ENCODE assay signal across 38 mouse cellular contexts in the genomic region with DNA sequence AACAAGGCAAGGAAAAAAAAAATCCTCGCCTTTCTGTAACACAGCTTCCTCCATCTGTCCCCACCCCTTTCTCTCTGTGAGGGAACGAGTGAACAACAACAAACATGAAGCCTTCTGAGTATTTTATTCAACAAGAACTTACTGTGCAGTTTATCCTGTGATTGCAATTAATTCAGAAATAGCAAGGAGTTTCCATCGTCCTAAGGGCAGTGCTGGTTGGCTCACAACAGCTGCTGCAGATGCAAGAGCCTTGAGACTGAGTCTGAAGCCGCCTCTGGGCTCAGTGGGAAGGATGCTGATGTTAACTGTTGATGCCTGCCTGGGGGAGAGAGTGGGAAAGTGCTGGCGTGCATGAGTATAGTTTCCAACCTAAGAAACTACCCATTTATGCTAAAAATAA. TPM values are rescaled to one million over a fixed set of nuclear protein-coding genes. Genes with fewer than 3 reads are reported as not detected.
DNase-seq lines count a peak whose midpoint lies in the region; ATAC-seq and TF ChIP-seq lines count a peak whose summit lies in the region.
"Had no signal": no experiment of that assay in that cellular context is flagged by ENCODE, and none has a peak within 500 bp of the region (broad histone marks: within the 10 kb centered on the region; RNA-seq: fewer than 3 reads in every experiment).

No protein-coding gene starts in this region.

- no peaks in the 10 kb centered on the region for H3K79me2 ChIP-seq in heart, adult 2 months (replicated peaks; ENCODE audit: control insufficient read depth, insufficient read depth, low read length)

- no peak for TF ChIP-seq EP300 in heart, adult 2 months (IDR thresholded peaks at IDR 0.05; ENCODE audit: insufficient read depth, low read depth, low read length)

- TF ChIP-seq POLR2A in heart, adult 2 months (IDR thresholded peaks at IDR 0.05; ENCODE audit: insufficient read depth, low read depth, low read length) = no peak

- ATAC-seq in forebrain, embryonic 15.5 days (replicated peaks) = peak; percentile 30; the same call in 1 of the 2 replicates
- no peak for ATAC-seq in forebrain, embryonic 13.5 days
- ATAC-seq in heart, embryonic 11.5 days (replicated peaks; ENCODE audit: insufficient number of reproducible peaks, low FRiP score, low TSS enrichment) = no peak
- no peak for ATAC-seq in midbrain, embryonic 14.5 days (ENCODE audit: low FRiP score, low TSS enrichment)
- ATAC-seq in midbrain, embryonic 13.5 days = no peak
- ATAC-seq: liver, embryonic 12.5 days; liver, postnatal 0 days had no signal

- H3K4me2 ChIP-seq in forebrain, embryonic 15.5 days (replicated peaks) = no peak overlapping the region
- no peak overlapping the region for H3K4me2 ChIP-seq in forebrain, embryonic 13.5 days
- H3K4me2 ChIP-seq in heart, embryonic 11.5 days = no peak overlapping the region
- H3K4me2 ChIP-seq in midbrain, embryonic 14.5 days (ENCODE audit: low read length) = no peak overlapping the region
- H3K4me2 ChIP-seq in midbrain, embryonic 13.5 days (replicated peaks) = no peak overlapping the region
- H3K4me2 ChIP-seq: embryonic facial prominence, embryonic 13.5 days; liver, embryonic 12.5 days had no signal

- H3K4me1 ChIP-seq in forebrain, embryonic 15.5 days = peaks cover 20% of the 10 kb centered on the region
- H3K4me1 ChIP-seq in forebrain, embryonic 13.5 days = peaks cover 15% of the 10 kb centered on the region
- H3K4me1 ChIP-seq in heart, adult 2 months (ENCODE audit: control insufficient read depth, insufficient read depth, low read length) = peaks cover 15% of the 10 kb centered on the region
- H3K4me1 ChIP-seq in heart, embryonic 11.5 days (ENCODE audit: control insufficient read depth, insufficient read depth, low read length) = peaks cover 2% of the 10 kb centered on the region; the same call in 1 of the 2 replicates
- peaks cover 12% of the 10 kb centered on the region for H3K4me1 ChIP-seq in midbrain, embryonic 14.5 days (ENCODE audit: control insufficient read depth, insufficient read depth, low read length)
- peaks cover 15% of the 10 kb centered on the region for H3K4me1 ChIP-seq in midbrain, embryonic 13.5 days (replicated peaks)
- H3K4me1 ChIP-seq: liver, embryonic 12.5 days had no signal

- peak overlapping the region; percentile 73 for H3K27ac ChIP-seq in forebrain, embryonic 15.5 days (replicated peaks)
- no peak overlapping the region for H3K27ac ChIP-seq in forebrain, embryonic 13.5 days
- H3K27ac ChIP-seq in heart, adult 2 months = peak overlapping the region; percentile 40
- H3K27ac ChIP-seq in heart, embryonic 11.5 days (ENCODE audit: low read depth, low read length) = no peak overlapping the region
- peak overlapping the region; percentile 76 for H3K27ac ChIP-seq in layer of hippocampus, adult 2 months
- H3K27ac ChIP-seq in midbrain, embryonic 14.5 days (replicated peaks; ENCODE audit: low read depth, low read length) = no peak overlapping the region
- no peak overlapping the region for H3K27ac ChIP-seq in midbrain, embryonic 13.5 days
- H3K27ac ChIP-seq: embryonic facial prominence, embryonic 13.5 days; hindbrain, embryonic 10.5 days; liver, embryonic 12.5 days; macrophage had no signal

- H3K27me3 ChIP-seq in forebrain, embryonic 15.5 days = no peaks in the 10 kb centered on the region
- H3K27me3 ChIP-seq in forebrain, embryonic 13.5 days = no peaks in the 10 kb centered on the region
- no peaks in the 10 kb centered on the region for H3K27me3 ChIP-seq in heart, adult 2 months (ENCODE audit: control insufficient read depth, insufficient read depth, low read length)
- no peaks in the 10 kb centered on the region for H3K27me3 ChIP-seq in heart, embryonic 11.5 days (ENCODE audit: control insufficient read depth, insufficient read depth, low read length)
- H3K27me3 ChIP-seq in midbrain, embryonic 14.5 days (ENCODE audit: control insufficient read depth, insufficient read depth, low read length) = no peaks in the 10 kb centered on the region
- H3K27me3 ChIP-seq in midbrain, embryonic 13.5 days = no peaks in the 10 kb centered on the region
- H3K27me3 ChIP-seq: embryonic facial prominence, embryonic 13.5 days; liver, embryonic 12.5 days had no signal

- intact Hi-C loops in heart, adult 2 months (cut with DNase I) = no loop called here

- 66% methylated on average over 5 of the region's 5 CpGs for WGBS in forebrain, embryonic 15.5 days
- 68% methylated on average over 5 of the region's 5 CpGs for WGBS in forebrain, embryonic 13.5 days
- 32% methylated on average over 5 of the region's 5 CpGs for WGBS in heart, adult 2 months
- 54% methylated on average over 5 of the region's 5 CpGs for WGBS in heart, embryonic 11.5 days (ENCODE audit: insufficient replicate concordance)
- 68% methylated on average over 5 of the region's 5 CpGs for WGBS in midbrain, embryonic 14.5 days
- 61% methylated on average over 5 of the region's 5 CpGs for WGBS in midbrain, embryonic 13.5 days

- no peak overlapping the region for H3K9ac ChIP-seq in forebrain, embryonic 15.5 days (replicated peaks)
- no peak overlapping the region for H3K9ac ChIP-seq in forebrain, embryonic 13.5 days
- H3K9ac ChIP-seq in heart, adult 2 months (ENCODE audit: low read depth, low read length) = no peak overlapping the region
- H3K9ac ChIP-seq in heart, embryonic 11.5 days (ENCODE audit: low read depth, low read length) = no peak overlapping the region
- H3K9ac ChIP-seq in midbrain, embryonic 14.5 days (replicated peaks; ENCODE audit: low read length) = no peak overlapping the region
- H3K9ac ChIP-seq in midbrain, embryonic 13.5 days (replicated peaks) = no peak overlapping the region
- H3K9ac ChIP-seq: embryonic facial prominence, embryonic 13.5 days; liver, embryonic 12.5 days; liver, postnatal 0 days had no signal

- DNase-seq in heart, adult 2 months = no peak
- DNase-seq in layer of hippocampus, adult 2 months (ENCODE audit: low spot score in 2 of 2) = peak in 1 of 2 experiments; percentile 45
- no peak for DNase-seq in layer of hippocampus, adult 11-12 months (ENCODE audit: low spot score)
- DNase-seq in midbrain, embryonic 14.5 days = peak; percentile 37
- DNase-seq: adrenal gland, postnatal 14 days; cerebellum, adult 18-20 months; cerebellum, postnatal 10 days; heart, postnatal 14 days; kidney, adult 18-20 months; kidney, postnatal 4 days; left cerebral cortex, postnatal 4 days; liver, postnatal 0 days; lung, postnatal 10 days; thymus, adult 2 months; thymus, postnatal 36 days had no signal

- H3K4me3 ChIP-seq in forebrain, embryonic 15.5 days = no peak overlapping the region
- H3K4me3 ChIP-seq in forebrain, embryonic 13.5 days = no peak overlapping the region
- H3K4me3 ChIP-seq in heart, adult 2 months = no peak overlapping the region
- H3K4me3 ChIP-seq in heart, embryonic 11.5 days (ENCODE audit: low read depth, low read length) = no peak overlapping the region
- no peak overlapping the region for H3K4me3 ChIP-seq in layer of hippocampus, adult 2 months
- H3K4me3 ChIP-seq in midbrain, embryonic 14.5 days (replicated peaks; ENCODE audit: low read depth, low read length) = no peak overlapping the region
- H3K4me3 ChIP-seq in midbrain, embryonic 13.5 days (replicated peaks) = no peak overlapping the region
- H3K4me3 ChIP-seq: embryonic facial prominence, embryonic 13.5 days; hindbrain, embryonic 10.5 days; liver, embryonic 12.5 days; myocyte had no signal

- H3K36me3 ChIP-seq in forebrain, embryonic 15.5 days = no peaks in the 10 kb centered on the region
- no peaks in the 10 kb centered on the region for H3K36me3 ChIP-seq in forebrain, embryonic 13.5 days (ENCODE audit: poor library complexity, severe bottlenecking)
- H3K36me3 ChIP-seq in heart, adult 2 months (ENCODE audit: control insufficient read depth, insufficient read depth, low read length) = no peaks in the 10 kb centered on the region; the same call in 1 of the 2 replicates
- H3K36me3 ChIP-seq in heart, embryonic 11.5 days (ENCODE audit: control insufficient read depth, insufficient read depth, low read length) = no peaks in the 10 kb centered on the region
- no peaks in the 10 kb centered on the region for H3K36me3 ChIP-seq in midbrain, embryonic 14.5 days (ENCODE audit: control insufficient read depth, insufficient read depth, low read length)
- H3K36me3 ChIP-seq in midbrain, embryonic 13.5 days = no peaks in the 10 kb centered on the region
- H3K36me3 ChIP-seq: embryonic facial prominence, embryonic 13.5 days; G1E; hindbrain, embryonic 10.5 days; liver, embryonic 12.5 days had no signal

- H3K9me3 ChIP-seq in forebrain, embryonic 15.5 days = no peaks in the 10 kb centered on the region
- no peaks in the 10 kb centered on the region for H3K9me3 ChIP-seq in forebrain, embryonic 13.5 days (replicated peaks)
- H3K9me3 ChIP-seq in heart, embryonic 11.5 days (replicated peaks; ENCODE audit: control insufficient read depth, low read length) = no peaks in the 10 kb centered on the region
- H3K9me3 ChIP-seq in midbrain, embryonic 14.5 days (ENCODE audit: control insufficient read depth, low read length) = no peaks in the 10 kb centered on the region
- H3K9me3 ChIP-seq in midbrain, embryonic 13.5 days = no peaks in the 10 kb centered on the region
- H3K9me3 ChIP-seq: embryonic facial prominence, embryonic 13.5 days; G1E; hindbrain, embryonic 10.5 days; liver, embryonic 12.5 days had no signal

- no peak for TF ChIP-seq CTCF in heart, adult 2 months (IDR thresholded peaks at IDR 0.05)
- no peak for TF ChIP-seq CTCF in layer of hippocampus, adult 2 months (conservative IDR thresholded peaks at IDR 0.05)

RNA-seq across cellular contexts. Expression of gene Prok1, which starts 18.4 kb away (rescaled TPM):
- polyA plus RNA-seq in forebrain, embryonic 15.5 days (2015; fragmentation: Nextera tagmentation; extraction: Ambion mirVana) = 0.08 TPM in 1 of 2 replicates, not detected in the other
- 0.10 TPM in 1 of 2 replicates, not detected in the other for polyA plus RNA-seq in forebrain, embryonic 13.5 days (2015; fragmentation: Nextera tagmentation; extraction: Ambion mirVana)
- not detected for total RNA-seq in heart, adult 2 months (2021)
- polyA plus RNA-seq in heart, adult 2 months (2012; rRNA removed) = not detected in 2 replicates
- polyA plus RNA-seq in heart, embryonic 11.5 days (2014; fragmentation: Nextera tagmentation; extraction: Ambion mirVana) = not detected in 2 replicates
- total RNA-seq in layer of hippocampus, adult 2 months (2021) = not detected
- polyA plus RNA-seq in midbrain, embryonic 14.5 days (2014; fragmentation: Nextera tagmentation; extraction: Ambion mirVana) = 0.12 and 0.16 TPM in 2 replicates
- not detected in 2 replicates for polyA plus RNA-seq in midbrain, embryonic 13.5 days (2015; fragmentation: Nextera tagmentation; extraction: Ambion mirVana)
- total RNA-seq: common myeloid progenitor, adult 5-6 weeks; gastrocnemius, adult 8-10 months; heart, adult 8-10 months; heart, postnatal 14 days; layer of hippocampus, postnatal 10 days; left cerebral cortex, postnatal 4 days; megakaryocyte-erythroid progenitor cell, adult 5-6 weeks had no signal
- polyA plus RNA-seq: heart, embryonic 14.5 days; intestine, embryonic 14.5 days; liver, embryonic 12.5 days; macrophage had no signal

RNA-seq across cellular contexts. Expression of gene Lamtor5, which starts 20.7 kb away (rescaled TPM):
- polyA plus RNA-seq in forebrain, embryonic 15.5 days (2015; fragmentation: Nextera tagmentation; extraction: Ambion mirVana) = 213 and 228 TPM in 2 replicates
- 227 and 246 TPM in 2 replicates for polyA plus RNA-seq in forebrain, embryonic 13.5 days (2015; fragmentation: Nextera tagmentation; extraction: Ambion mirVana)
- total RNA-seq in heart, adult 2 months (2021) = 10 to 100 TPM; 62.1 to 73.6 TPM
- polyA plus RNA-seq in heart, adult 2 months (2012; rRNA removed) = 93.0 and 118 TPM in 2 replicates
- polyA plus RNA-seq in heart, embryonic 11.5 days (2014; fragmentation: Nextera tagmentation; extraction: Ambion mirVana) = 153 and 156 TPM in 2 replicates
- total RNA-seq in layer of hippocampus, adult 2 months (2021) = 10 to 100 TPM; 61.4 to 65.2 TPM
- 190 and 210 TPM in 2 replicates for polyA plus RNA-seq in midbrain, embryonic 14.5 days (2014; fragmentation: Nextera tagmentation; extraction: Ambion mirVana)
- polyA plus RNA-seq in midbrain, embryonic 13.5 days (2015; fragmentation: Nextera tagmentation; extraction: Ambion mirVana) = 203 and 216 TPM in 2 replicates

RNA-seq across cellular contexts. Expression of gene A630076J17Rik, which starts 27.5 kb away (rescaled TPM):
- not detected in 2 replicates for polyA plus RNA-seq in forebrain, embryonic 15.5 days (2015; fragmentation: Nextera tagmentation; extraction: Ambion mirVana)
- polyA plus RNA-seq in forebrain, embryonic 13.5 days (2015; fragmentation: Nextera tagmentation; extraction: Ambion mirVana) = not detected in 2 replicates
- total RNA-seq in heart, adult 2 months (2021) = not detected
- 0.18 TPM in 1 of 2 replicates, not detected in the other for polyA plus RNA-seq in heart, adult 2 months (2012; rRNA removed)
- not detected in 2 replicates for polyA plus RNA-seq in heart, embryonic 11.5 days (2014; fragmentation: Nextera tagmentation; extraction: Ambion mirVana)
- not detected for total RNA-seq in layer of hippocampus, adult 2 months (2021)
- not detected in 2 replicates for polyA plus RNA-seq in midbrain, embryonic 14.5 days (2014; fragmentation: Nextera tagmentation; extraction: Ambion mirVana)
- polyA plus RNA-seq in midbrain, embryonic 13.5 days (2015; fragmentation: Nextera tagmentation; extraction: Ambion mirVana) = not detected in 2 replicates
- total RNA-seq: adrenal gland, postnatal 14 days; common myeloid progenitor, adult 5-6 weeks; G1E; gastrocnemius, adult 8-10 months; gastrocnemius, postnatal 4 days; heart, adult 8-10 months; heart, postnatal 14 days; layer of hippocampus, postnatal 10 days; left cerebral cortex, adult 8-10 months; left cerebral cortex, postnatal 4 days; megakaryocyte-erythroid progenitor cell, adult 5-6 weeks; midbrain, postnatal 0 days had no signal
- polyA plus RNA-seq: embryonic facial prominence, embryonic 13.5 days; G1E; hindbrain, embryonic 10.5 days; intestine, embryonic 14.5 days; kidney, embryonic 16.5 days; limb, embryonic 14.5 days; liver, embryonic 12.5 days; macrophage; midbrain, postnatal 0 days; myocyte; neural tube, embryonic 14.5 days had no signal

RNA-seq across cellular contexts. Expression of gene Slc16a4, which starts 33.1 kb away (rescaled TPM):
- 2.6 and 3.1 TPM in 2 replicates for polyA plus RNA-seq in forebrain, embryonic 15.5 days (2015; fragmentation: Nextera tagmentation; extraction: Ambion mirVana)
- 2.4 and 3.1 TPM in 2 replicates for polyA plus RNA-seq in forebrain, embryonic 13.5 days (2015; fragmentation: Nextera tagmentation; extraction: Ambion mirVana)
- total RNA-seq in heart, adult 2 months (2021) = under 1 TPM; 0.26 to 0.39 TPM
- 0.12 and 0.79 TPM in 2 replicates for polyA plus RNA-seq in heart, adult 2 months (2012; rRNA removed)
- polyA plus RNA-seq in heart, embryonic 11.5 days (2014; fragmentation: Nextera tagmentation; extraction: Ambion mirVana) = 1.5 and 3.0 TPM in 2 replicates
- total RNA-seq in layer of hippocampus, adult 2 months (2021) = 1 to 10 TPM; 1.2 to 1.4 TPM
- polyA plus RNA-seq in midbrain, embryonic 14.5 days (2014; fragmentation: Nextera tagmentation; extraction: Ambion mirVana) = 1.6 and 2.3 TPM in 2 replicates
- 2.1 and 2.3 TPM in 2 replicates for polyA plus RNA-seq in midbrain, embryonic 13.5 days (2015; fragmentation: Nextera tagmentation; extraction: Ambion mirVana)
- total RNA-seq: megakaryocyte-erythroid progenitor cell, adult 5-6 weeks had no signal
- polyA plus RNA-seq: G1E, macrophage had no signal

RNA-seq across cellular contexts. Expression of gene Cym, which starts 36.4 kb away (rescaled TPM):
- 0.14 TPM in 1 of 2 replicates, not detected in the other for polyA plus RNA-seq in forebrain, embryonic 15.5 days (2015; fragmentation: Nextera tagmentation; extraction: Ambion mirVana)
- 0.35 TPM in 1 of 2 replicates, not detected in the other for polyA plus RNA-seq in forebrain, embryonic 13.5 days (2015; fragmentation: Nextera tagmentation; extraction: Ambion mirVana)
- not detected for total RNA-seq in heart, adult 2 months (2021)
- 0.12 TPM in 1 of 2 replicates, not detected in the other for polyA plus RNA-seq in heart, adult 2 months (2012; rRNA removed)
- 0.17 TPM in 1 of 2 replicates, not detected in the other for polyA plus RNA-seq in heart, embryonic 11.5 days (2014; fragmentation: Nextera tagmentation; extraction: Ambion mirVana)
- total RNA-seq in layer of hippocampus, adult 2 months (2021) = not detected
- polyA plus RNA-seq in midbrain, embryonic 14.5 days (2014; fragmentation: Nextera tagmentation; extraction: Ambion mirVana) = 0.17 TPM in 1 of 2 replicates, not detected in the other
- 0.27 and 4.2 TPM in 2 replicates for polyA plus RNA-seq in midbrain, embryonic 13.5 days (2015; fragmentation: Nextera tagmentation; extraction: Ambion mirVana)
- total RNA-seq: adrenal gland, postnatal 14 days; common myeloid progenitor, adult 5-6 weeks; G1E; gastrocnemius, adult 8-10 months; gastrocnemius, postnatal 4 days; heart, adult 8-10 months; heart, postnatal 14 days; layer of hippocampus, postnatal 10 days; left cerebral cortex, postnatal 4 days; megakaryocyte-erythroid progenitor cell, adult 5-6 weeks; midbrain, postnatal 0 days had no signal
- polyA plus RNA-seq: G1E; hindbrain, embryonic 10.5 days; liver, embryonic 12.5 days; macrophage had no signal

Comparison
In these comparisons a context has a peak if more than half of its experiments do, and no peak if none do; other contexts are left out.
1. H3K27ac ChIP-seq: peak in forebrain, embryonic 15.5 days (single experiment), heart, adult 2 months (single experiment) and layer of hippocampus, adult 2 months (single experiment); none in forebrain, embryonic 13.5 days (single experiment), heart, embryonic 11.5 days (single experiment), midbrain, embryonic 14.5 days (single experiment) and midbrain, embryonic 13.5 days (single experiment).